33 mouse cellular contexts compared by ENCODE assay signal in the genomic region with DNA sequence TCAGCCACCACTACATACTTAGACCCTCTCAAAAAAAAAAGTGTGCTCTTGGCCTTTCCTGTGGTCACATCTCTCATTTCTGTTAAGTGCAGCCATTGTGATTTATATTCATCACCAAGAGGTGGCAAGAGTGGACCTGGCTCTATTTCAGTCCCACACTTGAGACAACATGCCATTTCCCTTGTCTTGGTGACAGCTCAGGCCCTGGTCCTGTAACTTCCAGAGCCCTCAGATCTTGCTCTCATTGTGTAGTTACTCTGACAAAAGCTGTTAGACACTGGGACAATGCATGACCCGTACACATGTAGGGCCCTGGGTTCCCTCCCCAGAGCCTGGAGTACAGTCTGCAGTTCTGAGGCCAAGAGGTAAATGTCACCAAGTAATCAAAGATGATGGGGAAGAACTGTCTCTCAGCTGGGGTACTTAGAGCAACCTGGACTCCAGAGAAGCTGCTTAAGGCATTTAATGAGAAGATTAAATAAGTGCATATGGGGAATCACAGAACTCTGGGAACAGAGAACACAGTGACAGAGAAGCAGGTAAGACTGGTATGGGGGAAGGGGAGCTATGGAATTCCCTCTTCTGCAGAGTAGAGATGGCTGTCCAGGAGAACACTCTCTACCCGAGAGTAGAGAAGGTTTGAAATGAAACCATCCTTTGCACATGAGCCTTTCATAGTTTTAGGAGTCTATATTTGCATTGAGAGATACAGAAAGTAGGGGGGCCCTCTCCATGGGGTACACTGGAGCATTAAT. TPM values are rescaled to one million over a fixed set of nuclear protein-coding genes. Genes with fewer than 3 reads are reported as not detected.
DNase-seq lines count a peak whose midpoint lies in the region; ATAC-seq and TF ChIP-seq lines count a peak whose summit lies in the region.
"Had no signal": no experiment of that assay in that cellular context is flagged by ENCODE, and none has a peak within 500 bp of the region (broad histone marks: within the 10 kb centered on the region; RNA-seq: fewer than 3 reads in every experiment).

No protein-coding gene starts in this region.

- 26% methylated on average over 2 of the region's 2 CpGs for WGBS in heart, embryonic 15.5 days
- 58% methylated on average over 2 of the region's 2 CpGs for WGBS in kidney, adult 2 months
- 47% methylated on average over 2 of the region's 2 CpGs for WGBS in lung, postnatal 0 days
- 52% methylated on average over 2 of the region's 2 CpGs for WGBS in lung, adult 2 months

- intact Hi-C loops in heart, postnatal 14 days (cut with DNase I): no loop called here

- ATAC-seq in heart, embryonic 15.5 days (replicated peaks; ENCODE audit: insufficient number of reproducible peaks, insufficient read depth, low FRiP score, low read depth): peak; percentile 53; the same call in 1 of the 2 replicates
- no peak for ATAC-seq in lung, postnatal 0 days
- ATAC-seq: CD4-positive, CD25-positive, alpha-beta regulatory T cell, adult 4 months; forebrain, embryonic 14.5 days; forebrain, postnatal 0 days; hindbrain, embryonic 16.5 days had no signal

- no peak overlapping the region for H3K4me3 ChIP-seq in heart, embryonic 15.5 days
- H3K4me3 ChIP-seq in kidney, adult 2 months (ENCODE audit: insufficient read depth, low read depth, low read length): no peak overlapping the region
- H3K4me3 ChIP-seq in lung, postnatal 0 days (ENCODE audit: low read depth, low read length): no peak overlapping the region
- H3K4me3 ChIP-seq in lung, adult 2 months (replicated peaks; ENCODE audit: extremely low read depth, low read depth, low read length): no peak overlapping the region
- H3K4me3 ChIP-seq: embryonic facial prominence, embryonic 12.5 days; embryonic facial prominence, embryonic 15.5 days; gastrocnemius, adult 2 months; heart, embryonic 12.5 days; hindbrain, embryonic 10.5 days; hindbrain, embryonic 13.5 days had no signal

- TF ChIP-seq EP300 in lung, postnatal 0 days (IDR thresholded peaks at IDR 0.05): no peak

- no peaks in the 10 kb centered on the region for H3K36me3 ChIP-seq in heart, embryonic 15.5 days
- no peaks in the 10 kb centered on the region for H3K36me3 ChIP-seq in kidney, adult 2 months (ENCODE audit: control insufficient read depth, insufficient read depth, low read length)
- no peaks in the 10 kb centered on the region for H3K36me3 ChIP-seq in lung, postnatal 0 days (ENCODE audit: insufficient read depth, low read length)
- H3K36me3 ChIP-seq: embryonic facial prominence, embryonic 12.5 days; embryonic facial prominence, embryonic 15.5 days; heart, embryonic 12.5 days; hindbrain, embryonic 10.5 days; hindbrain, embryonic 13.5 days had no signal

- no peak for DNase-seq in heart, postnatal 14 days
- DNase-seq in kidney, adult 2 months: peak; percentile 5
- DNase-seq in kidney, postnatal 4 days: no peak
- DNase-seq in lung, postnatal 0 days (ENCODE audit: low spot score): no peak
- no peak for DNase-seq in lung, adult 2 months
- peak; percentile 36 for DNase-seq in urinary bladder, postnatal 14 days (ENCODE audit: low spot score)
- no peak for DNase-seq in urinary bladder, adult 2 months (ENCODE audit: low spot score)
- DNase-seq: adrenal gland, adult 2 months; adrenal gland, postnatal 14 days; cerebellum, adult 11 months; cerebellum, adult 2 months; cerebellum, adult 9-11 months; cerebellum, postnatal 25 days; forebrain, postnatal 0 days; gastrocnemius, adult 2 months; gastrocnemius, postnatal 14 days; heart, adult 11 months had no signal

- no peak overlapping the region for H3K9ac ChIP-seq in heart, embryonic 15.5 days
- no peak overlapping the region for H3K9ac ChIP-seq in lung, postnatal 0 days (replicated peaks; ENCODE audit: low read depth)
- H3K9ac ChIP-seq: embryonic facial prominence, embryonic 12.5 days; embryonic facial prominence, embryonic 15.5 days; forebrain, postnatal 0 days; heart, embryonic 12.5 days; hindbrain, embryonic 13.5 days had no signal

- no peak for TF ChIP-seq CTCF in kidney, adult 2 months (conservative IDR thresholded peaks at IDR 0.05; ENCODE audit: insufficient read depth, insufficient read length, low read depth, low read length)
- TF ChIP-seq CTCF in lung, postnatal 0 days (IDR thresholded peaks at IDR 0.05): peak; percentile 24; the same call in 1 of the 2 replicates
- no peak for TF ChIP-seq CTCF in lung, adult 2 months (IDR thresholded peaks at IDR 0.05; ENCODE audit: insufficient read depth, low read length)

- H3K27ac ChIP-seq in heart, embryonic 15.5 days: no peak overlapping the region
- H3K27ac ChIP-seq in kidney, adult 2 months (ENCODE audit: insufficient read depth, low read depth, low read length): no peak overlapping the region
- no peak overlapping the region for H3K27ac ChIP-seq in lung, postnatal 0 days (ENCODE audit: low read length)
- H3K27ac ChIP-seq: embryonic facial prominence, embryonic 12.5 days; embryonic facial prominence, embryonic 15.5 days; gastrocnemius, adult 2 months; hindbrain, embryonic 10.5 days; hindbrain, embryonic 13.5 days had no signal

- no peaks in the 10 kb centered on the region for H3K9me3 ChIP-seq in heart, embryonic 15.5 days (replicated peaks)
- H3K9me3 ChIP-seq in lung, postnatal 0 days (ENCODE audit: low read length): no peaks in the 10 kb centered on the region
- H3K9me3 ChIP-seq: embryonic facial prominence, embryonic 12.5 days; embryonic facial prominence, embryonic 15.5 days; heart, embryonic 12.5 days; hindbrain, embryonic 10.5 days; hindbrain, embryonic 13.5 days had no signal

- H3K4me2 ChIP-seq in heart, embryonic 15.5 days: no peak overlapping the region
- no peak overlapping the region for H3K4me2 ChIP-seq in lung, postnatal 0 days (replicated peaks; ENCODE audit: low read depth, low read length)
- H3K4me2 ChIP-seq: embryonic facial prominence, embryonic 12.5 days; embryonic facial prominence, embryonic 15.5 days; heart, embryonic 12.5 days; hindbrain, embryonic 13.5 days had no signal

- H3K4me1 ChIP-seq in heart, embryonic 15.5 days (replicated peaks): peaks cover 14% of the 10 kb centered on the region
- no peaks in the 10 kb centered on the region for H3K4me1 ChIP-seq in kidney, adult 2 months (ENCODE audit: control insufficient read depth, insufficient read depth, low read length)
- H3K4me1 ChIP-seq in lung, postnatal 0 days (ENCODE audit: insufficient read depth, low read depth, low read length): no peaks in the 10 kb centered on the region
- H3K4me1 ChIP-seq in lung, adult 2 months (ENCODE audit: control insufficient read depth, insufficient read depth, low read length): no peaks in the 10 kb centered on the region
- H3K4me1 ChIP-seq: embryonic facial prominence, embryonic 12.5 days; embryonic facial prominence, embryonic 15.5 days; hindbrain, embryonic 10.5 days; hindbrain, embryonic 13.5 days had no signal

- TF ChIP-seq POLR2A in kidney, adult 2 months (IDR thresholded peaks at IDR 0.05; ENCODE audit: low read depth, low read length): no peak
- TF ChIP-seq POLR2A in lung, adult 2 months (IDR thresholded peaks at IDR 0.05; ENCODE audit: borderline replicate concordance, extremely low read depth, low read depth, low read length): no peak

- peaks cover 53% of the 10 kb centered on the region for H3K27me3 ChIP-seq in heart, embryonic 15.5 days
- no peaks in the 10 kb centered on the region for H3K27me3 ChIP-seq in kidney, adult 2 months (replicated peaks; ENCODE audit: control insufficient read depth, insufficient read depth, low read length)
- no peaks in the 10 kb centered on the region for H3K27me3 ChIP-seq in lung, postnatal 0 days (replicated peaks; ENCODE audit: insufficient read depth, low read length)
- H3K27me3 ChIP-seq: embryonic facial prominence, embryonic 12.5 days; embryonic facial prominence, embryonic 15.5 days had no signal

RNA-seq across cellular contexts. Expression of gene 2310007B03Rik, which starts 9.7 kb away (rescaled TPM):
- 0.38 and 1.2 TPM in 2 replicates for polyA plus RNA-seq in heart, embryonic 15.5 days (2015; fragmentation: Nextera tagmentation; extraction: Ambion mirVana)
- not detected for total RNA-seq in heart, postnatal 14 days (2021)
- polyA plus RNA-seq in kidney, adult 2 months (2012; rRNA removed): 7.9 and 10.4 TPM in 2 replicates
- 65.3 and 73.6 TPM in 2 replicates for polyA plus RNA-seq in lung, postnatal 0 days (2015; fragmentation: Nextera tagmentation; extraction: Ambion mirVana)
- polyA plus RNA-seq in lung, adult 2 months (2012; rRNA removed): 72.6 and 75.8 TPM in 2 replicates
- 0.03 and 0.07 TPM in 2 replicates for polyA plus RNA-seq in urinary bladder, adult 2 months (2012; rRNA removed)
- total RNA-seq: adrenal gland, adult 2 months; adrenal gland, postnatal 14 days; common myeloid progenitor, adult 5-6 weeks; forebrain, postnatal 0 days; gastrocnemius, adult 2 months; gastrocnemius, postnatal 14 days; gastrocnemius, postnatal 4 days; heart, adult 8-10 months; MEL had no signal
- polyA plus RNA-seq: adrenal gland, adult 2 months; CD4-positive, CD25-positive, alpha-beta regulatory T cell, adult 4 months; cerebellum, adult 2 months; frontal cortex, adult 2 months; heart, embryonic 12.5 days had no signal

RNA-seq across cellular contexts. Expression of gene Agxt, which starts 16.0 kb away (rescaled TPM):
- 0.14 TPM in 1 of 2 replicates, not detected in the other for polyA plus RNA-seq in heart, embryonic 15.5 days (2015; fragmentation: Nextera tagmentation; extraction: Ambion mirVana)
- not detected for total RNA-seq in heart, postnatal 14 days (2021)
- 0.08 TPM in 1 of 2 replicates, not detected in the other for polyA plus RNA-seq in kidney, adult 2 months (2012; rRNA removed)
- polyA plus RNA-seq in lung, postnatal 0 days (2015; fragmentation: Nextera tagmentation; extraction: Ambion mirVana): 0.08 and 0.10 TPM in 2 replicates
- not detected in 2 replicates for polyA plus RNA-seq in lung, adult 2 months (2012; rRNA removed)
- polyA plus RNA-seq in urinary bladder, adult 2 months (2012; rRNA removed): not detected in 2 replicates
- total RNA-seq: common myeloid progenitor, adult 5-6 weeks; forebrain, postnatal 0 days; gastrocnemius, adult 2 months; gastrocnemius, postnatal 14 days; heart, adult 8-10 months; MEL had no signal
- polyA plus RNA-seq: C2C12; CD4-positive, CD25-positive, alpha-beta regulatory T cell, adult 4 months; cerebellum, adult 2 months; embryonic facial prominence, embryonic 12.5 days; forebrain, embryonic 11.5 days; forebrain, embryonic 14.5 days; forebrain, postnatal 0 days; frontal cortex, adult 2 months; heart, embryonic 12.5 days; hindbrain, embryonic 10.5 days; hindbrain, embryonic 13.5 days; hindbrain, embryonic 16.5 days had no signal

RNA-seq across cellular contexts. Expression of gene Crocc2, which starts 17.4 kb away (rescaled TPM):
- 0.26 and 0.55 TPM in 2 replicates for polyA plus RNA-seq in heart, embryonic 15.5 days (2015; fragmentation: Nextera tagmentation; extraction: Ambion mirVana)
- total RNA-seq in heart, postnatal 14 days (2021): under 1 TPM; 0.20 to 0.24 TPM
- 0.03 and 0.04 TPM in 2 replicates for polyA plus RNA-seq in kidney, adult 2 months (2012; rRNA removed)
- polyA plus RNA-seq in lung, postnatal 0 days (2015; fragmentation: Nextera tagmentation; extraction: Ambion mirVana): 1.3 TPM in 2 replicates
- 2.2 and 2.8 TPM in 2 replicates for polyA plus RNA-seq in lung, adult 2 months (2012; rRNA removed)
- polyA plus RNA-seq in urinary bladder, adult 2 months (2012; rRNA removed): 0.09 and 0.10 TPM in 2 replicates
- total RNA-seq: adrenal gland, adult 2 months; common myeloid progenitor, adult 5-6 weeks; gastrocnemius, adult 2 months; gastrocnemius, postnatal 14 days; gastrocnemius, postnatal 4 days; MEL had no signal
- polyA plus RNA-seq: CD4-positive, CD25-positive, alpha-beta regulatory T cell, adult 4 months had no signal

RNA-seq across cellular contexts. Expression of gene Kif1a, which starts 49.3 kb away (rescaled TPM):
- polyA plus RNA-seq in heart, embryonic 15.5 days (2015; fragmentation: Nextera tagmentation; extraction: Ambion mirVana): 10.2 and 13.8 TPM in 2 replicates
- total RNA-seq in heart, postnatal 14 days (2021): 1 to 10 TPM; 1.7 to 2.6 TPM
- polyA plus RNA-seq in kidney, adult 2 months (2012; rRNA removed): 1.3 and 1.4 TPM in 2 replicates
- polyA plus RNA-seq in lung, postnatal 0 days (2015; fragmentation: Nextera tagmentation; extraction: Ambion mirVana): 3.2 and 4.4 TPM in 2 replicates
- 2.0 and 2.7 TPM in 2 replicates for polyA plus RNA-seq in lung, adult 2 months (2012; rRNA removed)
- 3.3 and 5.0 TPM in 2 replicates for polyA plus RNA-seq in urinary bladder, adult 2 months (2012; rRNA removed)
- total RNA-seq: common myeloid progenitor, adult 5-6 weeks; MEL had no signal
- polyA plus RNA-seq: CD4-positive, CD25-positive, alpha-beta regulatory T cell, adult 4 months had no signal

Comparison
In these comparisons a context has a peak if more than half of its experiments do, and no peak if none do; other contexts are left out.
1. DNase-seq: peak in kidney, adult 2 months (single experiment) and urinary bladder, postnatal 14 days (single experiment); none in heart, postnatal 14 days (0 of 2), kidney, postnatal 4 days (0 of 2), lung, postnatal 0 days (single experiment), lung, adult 2 months (single experiment) and urinary bladder, adult 2 months (single experiment).